11 mouse cellular contexts compared by ENCODE assay signal in genomic region chr5:92085821-92086550, GRCm38 (mm10).
"Had no signal": no experiment of that assay in that cellular context is flagged by ENCODE, and none has a peak within 500 bp of the region (broad histone marks: within the 10 kb centered on the region; RNA-seq: fewer than 3 reads in every experiment).

No protein-coding gene starts in this region.

- H3K9me3 ChIP-seq: kidney, embryonic 15.5 days; limb, embryonic 15.5 days; liver, embryonic 13.5 days had no signal

- H3K27ac ChIP-seq: kidney, embryonic 15.5 days; left cerebral cortex, adult 2 months; limb, embryonic 15.5 days; liver, embryonic 13.5 days; stomach, postnatal 0 days had no signal

- DNase-seq: kidney, postnatal 25 days; liver, embryonic 13.5 days; lung, adult 18-20 months; lung, postnatal 4 days; right cerebral cortex, postnatal 14 days; thymus, postnatal 4 days had no signal

- H3K4me3 ChIP-seq: kidney, embryonic 15.5 days; left cerebral cortex, adult 2 months; limb, embryonic 15.5 days; liver, embryonic 13.5 days had no signal

- H3K4me2 ChIP-seq: kidney, embryonic 15.5 days; limb, embryonic 15.5 days; liver, embryonic 13.5 days; midbrain, embryonic 11.5 days had no signal

- H3K36me3 ChIP-seq: kidney, embryonic 15.5 days; limb, embryonic 15.5 days; liver, embryonic 13.5 days had no signal

- H3K9ac ChIP-seq: kidney, embryonic 15.5 days; limb, embryonic 15.5 days; liver, embryonic 13.5 days had no signal

- H3K27me3 ChIP-seq: kidney, embryonic 15.5 days; limb, embryonic 15.5 days; liver, embryonic 13.5 days had no signal
